Mouse (Mus musculus) G1E (cell line): ENCODE data around the gene Hba-x. TPM values are rescaled to one million over a fixed set of nuclear protein-coding genes. Genes with fewer than 3 reads are reported as not detected.
A peak's percentile ranks its signal among the peaks of the same experiment; 100 is the strongest.

Experiments
- ATAC-seq: 2 replicates; pipeline ENCODE4 v1.8.0; 2016; ENCODE audit warnings: mild to moderate bottlenecking; ENCODE audit not compliant: insufficient number of reproducible peaks, poor library complexity, low FRiP score, severe bottlenecking; ENCODE audit errors: extremely low read depth
- DNase-seq: peaks from one replicate; pipeline ENCODE4 v3.0.0; 2012; ENCODE audit warnings: low spot score
- H3K27me3 ChIP-seq: 2 replicates; pipeline ENCODE4 v1.6.1; 2012; ENCODE audit warnings: mild to moderate bottlenecking, low read length, inconsistent platforms; ENCODE audit not compliant: insufficient read depth
- H3K36me3 ChIP-seq: replicated peaks from 2 replicates; pipeline ENCODE3; 2012; ENCODE audit warnings: mild to moderate bottlenecking, inconsistent platforms
- H3K4me1 ChIP-seq: 2 replicates; pipeline ENCODE4 v1.6.1; 2012; ENCODE audit warnings: low read depth, low read length, inconsistent platforms, mixed read lengths; ENCODE audit not compliant: insufficient read depth
- H3K4me3 ChIP-seq: 2 replicates; pipeline ENCODE4 v1.5.1; 2012; ENCODE audit warnings: low read depth, mild to moderate bottlenecking, inconsistent platforms, low read length, moderate library complexity, mixed read lengths
- H3K9me3 ChIP-seq: replicated peaks from 2 replicates; pipeline ENCODE4 v1.6.1; 2012; ENCODE audit warnings: inconsistent platforms
- CTCF ChIP-seq: IDR thresholded peaks from 2 replicates; pipeline ENCODE4 v1.5.1; 2012; ENCODE audit warnings: low read depth, low read length, inconsistent platforms, mixed read lengths
- GATA1 ChIP-seq: IDR thresholded peaks from 2 replicates; pipeline ENCODE4 v1.6.1; 2012; ENCODE audit warnings: borderline replicate concordance, low read length, inconsistent platforms, mixed read lengths
- GATA2 ChIP-seq: IDR thresholded peaks from 2 replicates; pipeline ENCODE4 v1.6.1; 2012; ENCODE audit warnings: low read depth, low read length, inconsistent platforms, borderline replicate concordance
- POLR2AphosphoS5 ChIP-seq: IDR thresholded peaks from 2 replicates; pipeline ENCODE4 v1.6.1; 2012; ENCODE audit warnings: low read depth, low read length, inconsistent platforms; ENCODE audit not compliant: insufficient replicate concordance
- TAL1 ChIP-seq: conservative IDR thresholded peaks from 2 replicates; pipeline ENCODE4 v1.6.1; 2012; ENCODE audit warnings: low read depth, low read length, inconsistent platforms, mixed read lengths
- polyA plus RNA-seq: library from polyadenylated mRNA; stranded (reverse); fragments of >175 nt; gene quantifications from 2 replicates; pipeline ENCODE4 v1.2.3, GENCODE M21; 2012
- total RNA-seq, 2 experiments: library from RNA; stranded (forward) in 1 of 2; stranded (reverse) in 1 of 2; fragments of 200-1000 nt in 1 of 2; fragments of >200 nt in 1 of 2; fragmentation: Nextera tagmentation in 1 of 2; gene quantifications; 2 replicates each; pipeline ENCODE4 v1.2.3; 2014 to 2017

Hba-x gene
- total and polyA plus RNA-seq, 3 experiments = 0.09 TPM; not detected in 2

DNA sequence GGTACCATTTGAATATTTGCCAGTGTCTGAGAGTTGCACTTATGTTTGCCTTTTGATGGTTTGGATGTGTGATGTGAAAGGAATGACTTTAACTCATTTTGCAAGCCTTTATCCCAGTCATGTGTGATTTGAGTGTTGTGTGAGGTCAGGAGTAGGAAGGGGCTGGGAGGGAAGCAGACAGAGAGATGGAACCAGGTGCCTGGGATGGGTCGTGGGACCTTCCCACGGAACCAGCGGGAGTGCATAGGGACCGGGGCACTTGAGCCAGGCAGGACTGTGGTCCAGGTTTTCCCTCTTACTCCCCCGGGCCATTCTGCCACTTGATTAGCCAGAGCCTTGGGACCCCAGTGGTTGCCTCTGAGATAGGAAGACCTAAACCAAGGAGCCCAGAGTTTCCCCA is 8.2 kb upstream of the Hba-x start:
- peak overlapping the region; percentile 84; the same call in 1 of the 2 replicates for H3K4me3 ChIP-seq
- peaks cover 21% of the 10 kb centered on the region for H3K36me3 ChIP-seq
- no peaks in the 10 kb centered on the region for H3K27me3 ChIP-seq
- H3K9me3 ChIP-seq = no peaks in the 10 kb centered on the region
- DNase-seq (no peak), ATAC-seq (no peak)
- H3K4me1 ChIP-seq = peaks cover 71% of the 10 kb centered on the region
- TF ChIP-seq POLR2AphosphoS5 (no peak), CTCF (no peak), TAL1 (no peak), GATA2 (no peak), GATA1 (no peak)

GRCm38 (mm10) chr11:32268952-32269351 is 7.2 kb upstream of the Hba-x start:
- peak; percentile 91 for TF ChIP-seq TAL1
- TF ChIP-seq GATA2 = no peak
- no peaks in the 10 kb centered on the region for H3K27me3 ChIP-seq
- DNase-seq = peak; percentile 75
- H3K36me3 ChIP-seq = peaks cover 12% of the 10 kb centered on the region
- H3K9me3 ChIP-seq = no peaks in the 10 kb centered on the region
- H3K4me3 ChIP-seq = peak overlapping the region; percentile 44; the same call in 1 of the 2 replicates
- H3K4me1 ChIP-seq = peaks cover 62% of the 10 kb centered on the region
- peak; percentile 76 for ATAC-seq

DNA sequence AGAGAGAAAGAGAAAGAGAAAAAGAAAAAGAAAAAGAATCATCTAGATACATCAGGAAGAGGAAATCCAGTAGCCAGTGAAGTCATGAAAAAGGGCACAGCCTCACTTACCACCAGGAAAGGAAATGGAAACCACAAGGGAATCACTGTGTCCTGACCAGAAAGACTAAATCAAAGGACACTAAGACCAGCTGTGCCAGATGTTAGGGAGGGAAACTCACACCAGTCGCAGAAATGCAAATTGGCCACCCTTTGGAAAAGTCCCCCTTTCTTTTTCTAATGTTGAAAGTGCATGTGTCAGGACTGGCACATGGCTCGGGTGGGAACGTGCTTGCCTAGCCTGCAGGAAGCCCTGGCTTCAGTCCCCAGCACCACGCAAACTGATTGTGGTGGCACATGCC is 5.0 kb upstream of the Hba-x start:
- Histone ChIP-seq H3K27me3 (no peaks in the 10 kb centered on the region), H3K9me3 (no peaks in the 10 kb centered on the region)

DNA sequence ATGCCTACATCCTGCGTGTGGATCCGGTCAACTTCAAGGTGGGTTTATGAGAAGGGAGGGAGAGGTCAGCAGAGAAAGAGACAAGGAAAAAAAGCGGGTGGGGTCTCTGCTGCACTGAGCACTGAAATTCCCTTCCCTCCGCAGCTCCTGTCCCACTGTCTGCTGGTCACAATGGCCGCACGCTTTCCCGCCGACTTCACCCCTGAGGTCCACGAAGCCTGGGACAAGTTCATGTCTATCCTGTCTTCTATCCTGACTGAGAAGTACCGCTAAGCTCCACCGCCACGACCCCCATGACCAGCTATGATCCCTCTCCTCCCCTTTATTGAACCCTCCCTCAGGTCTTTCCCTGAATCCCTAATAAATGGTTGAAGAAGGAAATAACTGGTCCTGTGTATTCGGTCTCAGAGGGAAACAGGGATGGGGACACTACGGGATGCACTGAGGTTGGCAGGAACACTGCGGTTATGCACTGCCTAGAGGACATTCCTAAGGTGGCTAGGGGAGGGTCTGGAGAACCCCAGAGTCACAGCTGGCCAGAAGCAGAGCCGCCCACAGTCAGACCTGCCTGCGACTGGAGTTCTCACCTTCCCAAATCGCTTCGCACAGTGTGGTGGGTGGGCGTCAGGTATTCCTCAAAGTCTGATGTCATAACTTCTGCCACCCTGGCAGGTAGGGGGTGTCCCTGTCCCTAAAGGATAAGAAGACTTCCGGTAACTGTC is 1.7 kb downstream of the Hba-x start:
- TF ChIP-seq POLR2AphosphoS5 = no peak
- ATAC-seq (no peak), DNase-seq (no peak)
- Histone ChIP-seq H3K4me1 (peaks cover 72% of the 10 kb centered on the region), H3K36me3 (no peaks in the 10 kb centered on the region), H3K9me3 (no peaks in the 10 kb centered on the region), H3K27me3 (no peaks in the 10 kb centered on the region), H3K4me3 (no peak overlapping the region)

More for the DNA sequence above, 5.0 kb upstream of the Hba-x start:
- DNase-seq (no peak), ATAC-seq (no peak)
- peaks cover 2% of the 10 kb centered on the region for H3K36me3 ChIP-seq
- no peak overlapping the region for H3K4me3 ChIP-seq
- TF ChIP-seq GATA2 (no peak), POLR2AphosphoS5 (no peak), TAL1 (no peak), CTCF (no peak)
- H3K4me1 ChIP-seq = peaks cover 57% of the 10 kb centered on the region

DNA sequence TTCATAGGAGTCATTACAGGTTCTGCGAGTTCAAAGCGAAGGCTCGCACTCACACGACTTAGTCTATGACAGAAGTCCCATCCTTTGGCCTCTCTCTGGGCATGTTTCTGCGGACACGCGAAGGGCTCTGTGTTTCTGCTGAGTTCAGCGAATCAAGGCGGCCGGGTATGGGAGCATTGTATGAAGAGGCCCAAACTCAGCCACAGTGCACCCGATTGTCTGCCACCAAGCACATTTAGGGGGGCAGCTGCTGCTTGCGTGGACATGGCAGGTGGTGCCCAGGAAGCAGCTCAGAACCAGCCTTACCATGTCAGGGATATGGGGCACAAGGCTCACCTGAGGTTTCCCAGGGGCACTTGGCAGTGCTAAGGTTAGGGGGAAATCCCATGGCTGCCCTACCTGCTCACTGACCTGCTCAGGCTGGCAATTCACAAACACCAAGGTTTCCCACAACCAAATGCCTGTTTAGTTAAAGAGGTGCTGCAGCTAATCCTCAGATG is 2.3 kb downstream of the Hba-x start:
- no peaks in the 10 kb centered on the region for H3K36me3 ChIP-seq
- no peak for TF ChIP-seq POLR2AphosphoS5
- TF ChIP-seq GATA1 = no peak
- TF ChIP-seq TAL1 = no peak
- TF ChIP-seq CTCF = no peak
- no peak for TF ChIP-seq GATA2
- no peak for DNase-seq
- ATAC-seq = no peak
- peaks cover 72% of the 10 kb centered on the region for H3K4me1 ChIP-seq
- H3K9me3 ChIP-seq = no peaks in the 10 kb centered on the region
- H3K4me3 ChIP-seq = no peak overlapping the region
- H3K27me3 ChIP-seq = no peaks in the 10 kb centered on the region

- Histone ChIP-seq H3K27me3 (no peaks in the 10 kb centered on the region), H3K36me3 (no peaks in the 10 kb centered on the region), H3K9me3 (no peaks in the 10 kb centered on the region), H3K4me1 (peaks cover 71% of the 10 kb centered on the region), H3K4me3 (no peak overlapping the region; the same call in 1 of the 2 replicates)
- ATAC-seq (no peak), DNase-seq (no peak)
- TF ChIP-seq TAL1 (no peak), CTCF (no peak), GATA1 (no peak), POLR2AphosphoS5 (no peak), GATA2 (no peak)
Observed at GRCm38 (mm10) chr11:32280646-32281045, 4.4 kb downstream of the Hba-x start.
